Mouse (Mus musculus): ENCODE measurements around the gene Zfp773. TPM values are rescaled to one million over a fixed set of nuclear protein-coding genes. Genes with fewer than 3 reads are reported as not detected.

Zfp773 gene
- 1 to 10 TPM; 6.5 to 7.3 TPM for total RNA-seq (2023)

GRCm38 (mm10) chr7:7136379-7136866 lies at the start of gene Zfp773:
TSS of gene Zfp773 (minus strand) at chr7:7136755.

GRCm38 (mm10) chr7:7171227-7172147 lies 34.9 kb upstream of the Zfp773 start, which contains the start of gene Zfp418:
TSS of gene Zfp418 (plus strand) at chr7:7171330.

GRCm38 (mm10) chr7:7120921-7121601 lies 15.5 kb downstream of the Zfp773 start, which contains the start of gene Zfp954:
TSS of gene Zfp954 (minus strand) at chr7:7121488.

Other genes with a start within 250 kb of the Zfp773 start
- gene Aurkc, start 141.5 kb downstream of the Zfp773 start, total RNA-seq (2023), result not detected
- 10 to 100 TPM; 34.1 to 49.6 TPM for gene Zfp954, start 15.3 kb downstream of the Zfp773 start, total RNA-seq (2023)
- gene Zfp418, start 34.6 kb upstream of the Zfp773 start, total RNA-seq (2023), result 1 to 10 TPM; 2.6 to 5.2 TPM
- 1 to 10 TPM; 2.5 to 3.6 TPM for gene Zfp772, start 73.2 kb upstream of the Zfp773 start, total RNA-seq (2023)
- gene Vmn2r29, start 110.6 kb upstream of the Zfp773 start, total RNA-seq (2023), result under 1 TPM in 1 of 2 experiments, not detected in 1; 0.41 TPM
- 1 to 10 TPM in 1 of 2 experiments, under 1 TPM in 1; 0.92 to 2.2 TPM for gene Gm45844, start 141.5 kb upstream of the Zfp773 start, total RNA-seq (2023)
- gene Clcn4, start 164.1 kb upstream of the Zfp773 start, total RNA-seq (2023), result 10 to 100 TPM; 45.1 to 45.9 TPM
- not detected for gene Vmn2r30, start 200.9 kb upstream of the Zfp773 start, total RNA-seq (2023)
- gene Gm45783, start 237.8 kb upstream of the Zfp773 start, total RNA-seq (2023), result not detected

Measured in T-cell, adult 66 days (primary cell).